Comparison of ENCODE assay signal across 10 mouse cellular contexts in the genomic region with DNA sequence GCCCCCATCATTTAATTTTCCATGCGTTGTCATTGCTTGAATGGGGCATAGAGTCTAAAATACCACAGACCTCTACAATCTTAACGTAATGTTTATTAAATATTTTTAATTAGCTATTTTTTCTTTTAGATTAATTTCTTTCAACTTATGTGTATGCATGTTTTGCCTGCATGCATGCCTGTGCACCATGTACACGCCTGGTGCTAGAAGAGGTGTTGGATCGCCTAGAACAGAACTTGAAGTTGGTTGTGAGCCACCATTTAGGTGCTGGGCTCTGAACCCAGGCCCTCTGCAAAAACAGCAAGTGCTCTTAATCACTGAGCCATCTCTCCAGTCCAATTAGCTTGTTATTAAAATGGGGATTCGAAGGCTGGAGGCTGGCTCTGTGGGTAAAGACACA. TPM values are rescaled to one million over a fixed set of nuclear protein-coding genes. Genes with fewer than 3 reads are reported as not detected.
A peak's percentile ranks its signal among the peaks of the same experiment; 100 is the strongest.
DNase-seq lines count a peak whose midpoint lies in the region; ATAC-seq and TF ChIP-seq lines count a peak whose summit lies in the region.
"Had no signal": no experiment of that assay in that cellular context is flagged by ENCODE, and none has a peak within 500 bp of the region (broad histone marks: within the 10 kb centered on the region; RNA-seq: fewer than 3 reads in every experiment).

No protein-coding gene starts in this region.

- TF ChIP-seq CTCF in layer of hippocampus, adult 2 months (conservative IDR thresholded peaks at IDR 0.05), result no peak

- no peak for DNase-seq in layer of hippocampus, adult 2 months (ENCODE audit: low spot score in 2 of 2)
- DNase-seq in layer of hippocampus, postnatal 36 days, result no peak
- no peak for DNase-seq in forebrain, embryonic 10.5 days (ENCODE audit: extremely low spot score, low spot score)
- DNase-seq in spleen, adult 18-20 months, result no peak
- DNase-seq in gastrocnemius, postnatal 14 days, result no peak
- no peak for DNase-seq in thymus, postnatal 4 days

- peaks cover 19% of the 10 kb centered on the region for H3K4me1 ChIP-seq in forebrain, embryonic 10.5 days
- no peaks in the 10 kb centered on the region for H3K4me1 ChIP-seq in limb, embryonic 13.5 days
- H3K4me1 ChIP-seq in neural tube, embryonic 15.5 days, result peaks cover 9% of the 10 kb centered on the region; the same call in 1 of the 2 replicates

- peak overlapping the region; percentile 53 for H3K4me3 ChIP-seq in layer of hippocampus, adult 2 months
- peak overlapping the region; percentile 67 for H3K4me3 ChIP-seq in forebrain, embryonic 10.5 days
- H3K4me3 ChIP-seq in limb, embryonic 13.5 days, result peak overlapping the region; percentile 54
- peak overlapping the region; percentile 63 for H3K4me3 ChIP-seq in neural tube, embryonic 15.5 days (replicated peaks)

- H3K9ac ChIP-seq in limb, embryonic 13.5 days, result peak overlapping the region; percentile 69
- H3K9ac ChIP-seq in neural tube, embryonic 15.5 days (replicated peaks), result peak overlapping the region; percentile 61

- peak overlapping the region; percentile 70; the same call in 1 of the 2 replicates for H3K27ac ChIP-seq in layer of hippocampus, adult 2 months
- no peak overlapping the region for H3K27ac ChIP-seq in forebrain, embryonic 10.5 days
- H3K27ac ChIP-seq in limb, embryonic 13.5 days, result no peak overlapping the region
- no peak overlapping the region for H3K27ac ChIP-seq in neural tube, embryonic 15.5 days (replicated peaks)

- intact Hi-C loops in gastrocnemius, postnatal 14 days (cut with DNase I; ENCODE audit: low total_unique reads), result no loop called here

- H3K9me3 ChIP-seq in forebrain, embryonic 10.5 days, result peaks cover 5% of the 10 kb centered on the region; the same call in 1 of the 2 replicates
- H3K9me3 ChIP-seq in limb, embryonic 13.5 days, result no peaks in the 10 kb centered on the region
- H3K9me3 ChIP-seq in neural tube, embryonic 15.5 days (replicated peaks), result no peaks in the 10 kb centered on the region

- peaks cover 36% of the 10 kb centered on the region for H3K27me3 ChIP-seq in forebrain, embryonic 10.5 days (ENCODE audit: poor library complexity, severe bottlenecking)
- peaks cover 7% of the 10 kb centered on the region for H3K27me3 ChIP-seq in limb, embryonic 13.5 days
- H3K27me3 ChIP-seq in neural tube, embryonic 15.5 days (replicated peaks), result no peaks in the 10 kb centered on the region

- no peaks in the 10 kb centered on the region for H3K36me3 ChIP-seq in forebrain, embryonic 10.5 days (replicated peaks)
- H3K36me3 ChIP-seq in limb, embryonic 13.5 days, result no peaks in the 10 kb centered on the region
- no peaks in the 10 kb centered on the region for H3K36me3 ChIP-seq in neural tube, embryonic 15.5 days

- H3K4me2 ChIP-seq in limb, embryonic 13.5 days (replicated peaks), result peak overlapping the region; percentile 74
- H3K4me2 ChIP-seq in neural tube, embryonic 15.5 days, result peak overlapping the region; percentile 90

- no peak for ATAC-seq in limb, embryonic 13.5 days (ENCODE audit: low FRiP score, low read depth)
- ATAC-seq in neural tube, embryonic 15.5 days (ENCODE audit: low FRiP score), result peak; percentile 8; the same call in 1 of the 2 replicates

- WGBS in forebrain, embryonic 10.5 days, result 62% methylated on average over 5 of the region's 5 CpGs
- WGBS in limb, embryonic 13.5 days, result 57% methylated on average over 5 of the region's 5 CpGs
- WGBS in neural tube, embryonic 15.5 days, result 58% methylated on average over 5 of the region's 5 CpGs

RNA-seq across cellular contexts. Expression of a gene that starts 34.9 kb away (rescaled TPM):
- 1 to 10 TPM; 4.5 to 4.8 TPM for total RNA-seq in layer of hippocampus, adult 2 months (2021)
- 1 to 10 TPM; 4.9 to 5.3 TPM for total RNA-seq in layer of hippocampus, postnatal 36 days (2021)
- 15.5 and 17.8 TPM in 2 replicates for polyA plus RNA-seq in forebrain, embryonic 10.5 days (2016; fragmentation: Nextera tagmentation; extraction: Ambion mirVana)
- 3.7 and 4.4 TPM in 2 replicates for polyA plus RNA-seq in limb, embryonic 13.5 days (2015; fragmentation: Nextera tagmentation; extraction: Ambion mirVana)
- polyA plus RNA-seq in neural tube, embryonic 15.5 days (2015; fragmentation: Nextera tagmentation; extraction: Ambion mirVana), result 0.08 and 1.1 TPM in 2 replicates
- total RNA-seq in gastrocnemius, postnatal 14 days (2021), result under 1 TPM in 1 of 2 experiments, not detected in 1; 0.10 TPM
- total RNA-seq: gastrocnemius, adult 18-20 months; MEL had no signal

RNA-seq across cellular contexts. Expression of a gene that starts 53.6 kb away (rescaled TPM):
- total RNA-seq in layer of hippocampus, adult 2 months (2021), result 10 to 100 TPM; 15.4 to 17.5 TPM
- total RNA-seq in layer of hippocampus, postnatal 36 days (2021), result 10 to 100 TPM; 15.0 to 16.2 TPM
- 32.5 and 32.9 TPM in 2 replicates for polyA plus RNA-seq in forebrain, embryonic 10.5 days (2016; fragmentation: Nextera tagmentation; extraction: Ambion mirVana)
- polyA plus RNA-seq in limb, embryonic 13.5 days (2015; fragmentation: Nextera tagmentation; extraction: Ambion mirVana), result 5.3 and 6.0 TPM in 2 replicates
- polyA plus RNA-seq in neural tube, embryonic 15.5 days (2015; fragmentation: Nextera tagmentation; extraction: Ambion mirVana), result 0.13 and 1.3 TPM in 2 replicates
- total RNA-seq in gastrocnemius, postnatal 14 days (2021), result under 1 TPM in 1 of 2 experiments, not detected in 1; 0.09 TPM
- total RNA-seq: gastrocnemius, adult 18-20 months had no signal

Comparison
In these comparisons a context has a peak if more than half of its experiments do, and no peak if none do; other contexts are left out.
1. RNA of a gene that starts 34.9 kb away (total RNA-seq): 4.9 to 5.3 TPM in layer of hippocampus, postnatal 36 days and 4.5 to 4.8 TPM in layer of hippocampus, adult 2 months; 0.10 TPM in gastrocnemius, postnatal 14 days; every median in the first group is over 4 times any median in the second.
2. RNA of a gene that starts 53.6 kb away (total RNA-seq): 15.4 to 17.5 TPM in layer of hippocampus, adult 2 months and 15.0 to 16.2 TPM in layer of hippocampus, postnatal 36 days; 0.09 TPM in gastrocnemius, postnatal 14 days; every median in the first group is over 10 times any median in the second.
3. Peak in every context shown above with its lines, with median percentiles within 50 percentile points of each other: H3K4me3 ChIP-seq.